Mouse (Mus musculus) left cerebral cortex, adult 9 months (tissue): ENCODE results near the gene Peg3.
"Not testable (repeated sequence)": the region's sequence is repeated elsewhere in the genome, so short reads cannot be mapped to it uniquely, and the experiment has no call there.

Experiments
- DNase-seq, 2 experiments: peaks; one replicate each; pipeline ENCODE4 v3.0.0; 2022; ENCODE audit warnings: low spot score in 2 of 2

Gene Peg3

DNA sequence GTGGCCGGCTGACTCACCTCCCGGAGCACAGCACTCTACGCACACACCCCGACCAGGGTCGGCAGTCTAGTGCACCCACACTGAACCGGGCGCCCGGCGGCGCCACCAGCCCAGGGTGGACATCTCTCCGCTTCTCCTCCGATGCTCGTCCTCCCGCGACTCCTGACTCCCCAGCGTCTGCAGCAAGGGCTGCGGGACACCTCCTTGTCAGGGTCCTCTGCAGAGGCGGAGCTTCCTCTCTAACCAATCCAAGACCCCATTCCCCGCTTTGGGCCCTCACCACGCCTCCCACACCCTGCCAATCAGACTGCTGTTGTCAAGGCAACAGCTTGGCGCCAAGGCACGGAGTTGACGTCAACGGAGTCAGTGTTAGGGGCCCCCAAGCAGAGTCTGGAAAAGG lies at the start of gene Peg3, which contains the start of gene Usp29:
Gene Peg3, minus strand, starts transcription at position 191 of the 400 bp plus-strand sequence.
Gene Usp29, plus strand, starts transcription at position 338 of the 400 bp plus-strand sequence.
- DNase-seq: peak; percentile 90 to 91

DNA sequence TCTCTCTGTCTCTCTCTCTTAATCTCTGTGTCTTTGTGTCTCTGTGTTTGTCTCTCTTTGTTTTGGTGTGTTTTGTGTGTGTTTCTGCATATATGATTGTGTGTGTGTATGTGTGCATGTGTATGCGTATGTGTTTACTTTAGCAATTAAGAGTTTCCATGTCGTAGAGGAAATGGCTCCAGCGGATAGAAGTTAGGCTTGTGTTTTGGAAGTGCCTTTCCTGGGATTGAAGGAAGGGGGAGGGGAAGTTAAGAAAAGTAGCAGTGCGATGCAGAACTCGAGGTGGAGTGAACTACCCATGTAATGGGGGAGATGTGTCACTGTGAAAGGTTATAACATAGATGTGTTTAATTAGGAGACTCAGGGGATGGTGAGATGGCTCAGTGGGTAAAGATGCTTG lies 48.9 kb upstream of the Peg3 start:
- no peak for DNase-seq

DNA sequence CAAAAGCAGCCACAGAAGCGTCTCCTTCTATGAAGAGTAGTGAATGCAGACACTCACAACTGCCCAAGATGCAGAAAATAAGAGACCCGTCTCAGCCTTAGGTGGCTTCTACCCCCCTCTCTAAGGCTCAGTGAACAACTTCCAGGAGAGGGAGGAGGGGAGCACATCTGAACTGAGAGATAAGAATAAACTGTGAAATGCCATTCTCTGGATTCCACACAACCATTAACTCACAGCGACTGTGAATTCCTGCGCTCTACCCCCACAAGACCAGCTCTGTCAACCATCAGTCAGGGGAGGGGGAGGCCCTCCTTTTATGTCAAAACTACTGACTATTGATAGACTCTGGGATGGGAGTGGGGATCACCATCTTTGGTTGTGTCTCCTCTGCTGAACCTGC lies 47.5 kb upstream of the Peg3 start:
- DNase-seq: no peak

DNA sequence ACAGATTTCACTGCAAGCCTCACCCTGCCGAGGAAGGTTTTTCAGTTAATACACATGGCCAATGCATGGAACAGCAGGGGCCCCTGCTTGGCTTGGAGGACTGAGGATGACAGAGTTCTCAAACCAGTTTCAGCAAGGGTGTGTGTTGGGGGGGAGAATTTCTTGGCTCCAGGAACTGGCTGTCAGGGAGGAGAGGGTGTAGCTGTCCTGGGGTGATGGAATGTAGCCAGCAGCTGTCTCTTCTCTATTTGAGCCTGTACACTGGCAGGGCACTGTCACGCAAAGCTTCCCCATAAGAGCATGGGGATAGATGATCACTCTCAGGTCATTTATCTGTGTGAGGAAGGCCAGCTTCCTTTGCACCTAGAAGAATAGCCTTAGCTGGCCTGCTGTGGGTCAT lies 46.9 kb upstream of the Peg3 start:
- no peak for DNase-seq

DNA sequence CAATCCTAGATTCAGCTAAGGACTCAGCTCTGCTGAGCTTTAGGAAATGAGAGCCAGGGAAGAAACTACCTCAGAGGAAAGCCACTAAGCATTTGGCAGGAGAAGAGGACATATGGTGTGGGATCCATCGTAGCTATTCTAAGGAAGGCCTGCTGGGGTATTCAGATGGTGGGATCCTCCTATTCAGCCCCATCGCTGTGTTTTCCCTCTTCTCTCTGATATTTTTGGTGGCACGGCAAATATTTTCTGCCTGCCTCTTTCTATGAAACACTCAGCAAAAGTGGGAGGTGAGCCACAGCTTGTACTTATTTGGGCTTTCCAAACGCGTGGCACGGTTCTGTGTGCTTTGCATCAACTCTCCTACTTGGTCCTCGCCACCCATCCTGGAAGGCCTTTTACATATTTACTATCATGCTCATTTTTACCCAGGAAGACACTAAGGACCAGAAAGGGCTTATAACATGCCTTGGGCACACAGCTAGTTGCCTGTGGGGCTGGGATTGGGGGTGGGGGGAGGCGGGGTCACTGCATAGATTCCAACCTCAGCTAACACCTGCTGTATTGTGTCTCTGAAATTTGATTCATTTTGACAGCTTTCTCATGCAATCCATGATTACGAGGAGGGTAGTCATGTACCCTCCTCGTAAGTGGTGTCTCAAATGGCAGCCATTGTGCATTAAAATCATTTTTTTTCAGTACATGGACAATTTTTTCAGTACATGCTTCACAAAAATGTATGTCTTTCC lies 46.3 kb upstream of the Peg3 start:
- DNase-seq: peak; percentile 50 to 87

DNA sequence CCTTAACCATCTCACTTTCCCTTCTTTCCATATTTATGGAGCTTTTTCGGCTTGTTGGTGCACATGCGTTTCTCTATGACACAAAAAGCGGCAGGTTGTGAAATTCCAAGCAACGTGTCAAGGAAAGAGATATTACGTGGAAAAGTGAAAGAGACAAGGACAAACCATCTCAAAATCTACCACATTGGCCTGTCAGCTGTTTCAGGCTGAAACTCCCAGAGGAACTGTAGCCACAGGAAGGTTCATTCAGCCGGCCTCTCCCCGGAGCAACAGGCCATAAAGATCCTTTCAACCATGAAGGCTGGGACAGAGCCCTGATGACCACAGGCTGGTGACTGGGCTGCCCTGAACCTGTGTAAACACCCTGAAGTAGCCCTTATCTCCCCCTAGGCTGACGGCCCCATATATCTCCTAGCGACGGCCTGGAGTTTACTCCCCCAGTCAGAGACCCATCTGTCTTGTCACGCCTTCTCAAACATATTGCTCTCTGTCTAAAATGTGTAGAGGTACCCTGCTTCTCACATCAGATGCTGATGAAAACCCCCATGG lies 43.7 kb upstream of the Peg3 start:
- DNase-seq: not testable (repeated sequence)

DNA sequence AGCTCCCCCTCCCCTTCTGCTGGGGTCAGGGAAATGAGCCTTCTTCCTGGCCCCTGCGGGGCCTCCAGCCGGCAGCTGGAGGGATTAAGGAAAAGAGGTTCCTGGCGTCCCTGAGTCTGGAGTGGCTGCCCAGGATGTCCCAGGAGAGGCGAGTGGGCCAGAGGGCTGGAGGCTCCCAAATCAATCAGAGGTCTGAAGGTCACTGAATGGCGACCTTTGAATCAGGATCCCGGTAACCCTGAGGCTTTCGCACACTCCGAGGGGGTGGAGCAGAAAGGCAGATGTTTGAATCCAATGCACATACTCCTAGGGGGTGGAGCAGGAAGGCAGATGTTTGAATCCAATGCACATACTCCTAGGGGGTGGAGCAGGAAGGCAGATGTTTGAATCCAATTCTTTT lies 40.1 kb upstream of the Peg3 start:
- DNase-seq: no peak

DNA sequence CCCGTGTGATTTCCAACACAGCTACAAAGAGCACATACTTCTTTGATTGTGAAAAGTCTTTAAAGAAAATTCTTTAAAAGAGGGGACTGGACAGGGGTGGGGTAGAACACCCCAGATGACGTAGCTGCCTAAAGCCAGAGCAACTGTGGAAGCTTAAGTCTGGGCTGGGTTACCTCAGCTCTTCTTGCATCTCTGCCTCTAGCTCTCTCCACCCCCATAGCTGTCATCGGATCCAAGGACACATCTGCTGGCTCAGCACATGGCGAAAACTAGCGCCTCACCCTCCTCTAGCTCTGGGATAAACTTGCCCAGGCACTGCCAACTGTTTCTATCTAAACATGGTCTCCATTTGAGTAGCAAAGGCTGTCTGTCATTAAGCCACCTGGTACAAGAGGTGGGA lies 35.0 kb upstream of the Peg3 start:
- no peak for DNase-seq

DNA sequence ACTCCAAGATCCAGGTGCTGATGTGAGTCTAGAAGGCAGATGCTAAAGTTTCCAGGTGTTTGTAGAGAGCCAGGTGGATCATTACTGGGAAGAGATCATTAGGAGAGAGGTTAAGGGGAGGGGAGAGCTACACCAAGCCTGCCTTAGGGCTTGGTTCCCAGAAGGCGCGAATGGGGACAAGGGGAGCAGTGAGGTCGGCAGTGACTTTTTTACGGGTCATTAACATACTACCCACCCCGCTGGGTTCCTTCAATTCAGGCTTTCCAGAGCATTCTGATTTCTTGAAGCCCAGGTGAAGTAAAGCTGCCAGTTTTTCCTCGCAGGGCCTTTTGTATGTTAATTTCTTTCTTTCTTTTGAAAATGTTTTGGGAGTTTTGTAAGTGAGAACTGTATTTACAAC lies 29.9 kb upstream of the Peg3 start:
- no peak for DNase-seq

DNA sequence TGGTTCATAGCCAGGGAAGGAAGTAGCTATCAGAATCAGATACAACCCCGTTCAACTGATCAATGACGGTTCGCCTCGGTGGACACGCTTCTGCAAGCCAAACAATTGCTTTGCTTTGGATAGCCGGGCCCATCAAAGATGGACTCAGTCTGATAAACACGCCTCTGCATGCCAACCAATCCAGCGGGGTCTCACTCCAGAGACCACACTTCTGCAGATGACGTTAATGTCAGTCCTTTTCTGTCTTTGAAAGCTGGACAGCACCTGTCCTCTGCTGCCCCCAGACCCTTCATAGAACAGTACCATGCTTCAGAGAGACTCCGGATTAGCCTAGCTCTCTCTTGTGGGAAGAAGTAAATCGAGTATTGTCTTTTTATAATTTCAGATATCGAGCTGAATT lies 29.5 kb upstream of the Peg3 start:
- no peak for DNase-seq

DNA sequence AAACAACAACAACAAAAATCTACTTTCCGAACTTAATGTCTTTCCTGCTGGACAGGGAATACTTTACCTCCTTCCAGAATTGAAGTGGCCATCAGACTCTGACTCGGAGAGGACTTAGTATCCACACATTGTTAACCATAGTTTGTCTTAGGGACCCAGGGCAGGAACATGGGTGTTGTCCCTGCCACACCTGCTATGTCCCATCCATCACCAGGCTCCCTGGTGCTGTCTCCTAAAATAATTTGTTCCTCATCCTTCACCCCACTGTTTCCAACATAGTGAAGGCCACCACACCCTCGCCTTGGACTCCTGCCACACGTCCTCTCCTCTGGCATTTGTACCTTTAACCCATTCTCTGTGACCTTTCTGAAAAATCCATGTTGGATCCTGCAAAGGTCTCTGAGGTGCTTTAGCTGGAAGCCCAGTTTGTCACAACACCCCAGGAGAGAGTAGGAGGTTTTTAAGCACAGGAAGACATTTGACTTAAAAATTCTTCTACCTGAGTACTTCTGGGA lies 26.6 kb upstream of the Peg3 start:
- DNase-seq: no peak

DNA sequence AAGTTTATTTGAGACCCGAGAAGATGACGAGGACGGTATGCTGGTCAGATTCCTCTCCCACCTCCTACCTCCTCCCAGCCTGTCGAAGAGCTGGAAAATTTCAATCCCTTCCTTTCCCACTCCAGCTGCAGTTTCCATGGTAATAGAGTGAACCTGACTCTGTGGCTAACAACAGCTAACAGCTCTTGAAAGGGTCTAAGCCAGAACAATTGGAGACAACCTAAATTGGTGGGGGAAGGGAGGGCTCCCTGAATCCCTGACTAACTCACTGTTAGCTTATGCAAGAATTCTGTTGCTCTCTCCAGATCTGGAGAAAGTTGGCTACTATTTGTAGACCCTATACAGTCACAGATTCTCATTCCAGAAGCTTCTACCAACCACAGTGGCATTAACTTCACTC lies 23.2 kb upstream of the Peg3 start:
- DNase-seq: no peak

DNA sequence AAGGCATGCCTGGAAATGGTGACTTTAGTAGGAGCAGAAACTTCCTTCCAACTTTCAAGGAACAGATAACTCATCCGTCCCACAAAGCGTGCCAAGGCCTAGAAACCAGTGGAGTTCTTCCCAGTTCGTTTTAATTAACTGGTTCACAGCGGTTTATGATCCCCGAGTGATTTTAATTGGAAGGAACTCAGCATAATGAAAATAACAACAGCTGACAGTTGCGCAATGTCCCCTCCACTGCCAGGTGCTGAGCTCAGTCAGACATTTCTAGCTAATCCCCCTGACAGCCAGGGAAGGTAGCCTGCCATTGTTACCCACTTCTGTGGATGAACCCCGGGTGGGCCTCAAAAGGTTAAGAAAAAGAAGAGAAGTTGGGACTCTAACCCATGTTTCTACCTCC lies 19.0 kb upstream of the Peg3 start:
- no peak for DNase-seq

DNA sequence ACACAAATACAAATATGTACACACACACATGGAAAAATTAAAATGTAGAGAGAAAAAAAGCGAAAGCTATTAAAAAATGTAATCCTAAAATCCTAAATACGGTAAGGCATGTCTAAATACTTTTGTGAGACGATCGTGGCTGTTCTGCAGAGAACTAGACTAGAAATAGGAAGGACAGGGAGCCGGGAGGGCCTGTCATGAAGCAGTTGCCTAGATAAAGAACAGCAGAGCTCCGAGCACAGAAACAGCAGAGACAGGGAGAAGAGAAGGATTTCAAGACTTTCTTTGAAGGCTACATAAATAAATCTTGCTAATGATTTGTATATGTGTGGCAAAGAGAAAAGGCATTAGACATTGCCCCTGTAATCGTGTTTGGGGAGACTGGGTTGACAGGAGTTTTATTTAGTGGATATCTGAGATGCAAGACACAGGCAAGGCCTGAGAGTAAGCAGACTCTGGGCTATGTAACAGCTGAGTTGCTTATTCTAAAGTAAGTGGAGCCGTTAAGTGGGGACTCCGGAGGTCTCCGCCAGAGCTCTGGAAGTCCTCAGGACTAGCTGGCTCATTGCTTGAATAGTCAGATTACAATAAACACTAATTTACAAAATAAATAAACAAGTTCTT lies 14.2 kb upstream of the Peg3 start:
- no peak for DNase-seq

DNA sequence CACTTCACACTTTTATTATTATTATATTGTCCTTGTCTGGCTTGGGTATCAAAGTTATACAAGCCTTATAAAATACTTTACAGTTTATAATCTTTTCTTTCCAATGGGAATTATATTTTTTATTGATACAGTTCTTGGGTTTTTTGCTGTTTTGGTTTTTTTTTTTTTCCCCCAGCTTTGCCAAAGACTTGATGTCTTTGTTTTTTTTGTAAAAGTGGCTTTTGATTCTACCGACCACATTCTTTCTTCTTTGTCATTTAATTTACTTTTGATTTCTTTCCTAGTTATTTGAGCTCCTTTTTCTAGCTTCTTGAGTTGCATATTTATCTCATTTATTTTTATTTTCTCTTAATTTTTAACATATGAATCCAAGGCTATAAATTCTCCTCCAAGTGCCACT lies 5.8 kb upstream of the Peg3 start:
- no peak for DNase-seq

DNA sequence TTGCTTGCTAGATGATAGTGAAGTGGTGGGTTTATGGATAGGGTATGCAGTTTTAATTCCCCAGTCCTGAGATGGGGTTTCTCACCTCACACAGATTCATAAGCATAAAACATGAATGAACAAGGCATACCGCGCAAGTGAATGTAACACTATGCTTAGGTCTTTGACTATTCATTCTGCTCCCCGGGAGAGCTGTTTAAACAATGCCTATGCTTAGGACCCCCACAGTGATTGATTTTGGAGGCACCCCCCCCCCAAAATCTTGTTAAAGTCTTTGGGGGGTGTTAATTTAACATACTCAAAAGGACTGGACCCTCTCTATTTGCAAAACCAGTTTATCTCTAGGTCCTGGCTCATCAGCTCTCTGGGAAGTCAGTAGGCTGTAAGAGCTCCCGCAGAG lies 1.7 kb upstream of the Peg3 start:
- DNase-seq: no peak

DNA sequence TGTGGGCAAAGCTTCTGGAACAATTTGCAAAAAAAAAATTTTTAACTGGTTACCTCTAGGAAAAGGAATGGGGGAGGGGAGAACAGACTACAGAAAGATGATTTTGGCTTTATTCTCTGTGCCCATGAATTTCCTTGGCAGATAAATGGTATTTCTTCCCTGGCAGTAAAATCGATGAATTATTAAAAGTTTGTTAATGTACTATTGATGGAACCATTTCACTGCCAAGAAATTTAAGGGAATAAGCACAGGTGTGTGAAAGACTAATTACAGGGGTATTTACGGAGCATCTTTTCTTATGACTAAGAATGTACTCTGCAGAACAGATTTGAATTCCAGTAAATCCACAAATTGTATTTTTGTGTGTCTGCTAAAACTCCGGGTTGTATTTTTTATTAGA lies 1.1 kb upstream of the Peg3 start:
- DNase-seq: no peak

DNA sequence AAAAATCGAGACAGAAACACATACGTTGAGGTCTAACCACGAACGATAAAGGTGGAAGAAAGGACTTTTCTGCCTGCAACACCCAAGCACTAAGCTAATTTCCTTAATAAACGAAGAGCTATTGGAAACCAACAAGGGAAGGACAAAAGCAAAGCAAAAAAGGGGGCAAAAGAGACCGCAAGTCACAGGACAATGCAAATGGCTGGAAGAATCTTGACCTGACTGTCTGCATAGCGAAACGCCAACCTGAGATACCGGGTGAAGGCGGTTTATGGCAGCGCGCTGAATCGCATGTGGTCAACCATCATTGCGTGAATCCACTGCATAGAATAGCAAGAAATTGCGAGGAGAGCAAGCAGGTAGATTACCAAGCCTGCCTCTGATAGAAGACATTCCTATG lies 570 bp upstream of the Peg3 start:
- no peak for DNase-seq

DNA sequence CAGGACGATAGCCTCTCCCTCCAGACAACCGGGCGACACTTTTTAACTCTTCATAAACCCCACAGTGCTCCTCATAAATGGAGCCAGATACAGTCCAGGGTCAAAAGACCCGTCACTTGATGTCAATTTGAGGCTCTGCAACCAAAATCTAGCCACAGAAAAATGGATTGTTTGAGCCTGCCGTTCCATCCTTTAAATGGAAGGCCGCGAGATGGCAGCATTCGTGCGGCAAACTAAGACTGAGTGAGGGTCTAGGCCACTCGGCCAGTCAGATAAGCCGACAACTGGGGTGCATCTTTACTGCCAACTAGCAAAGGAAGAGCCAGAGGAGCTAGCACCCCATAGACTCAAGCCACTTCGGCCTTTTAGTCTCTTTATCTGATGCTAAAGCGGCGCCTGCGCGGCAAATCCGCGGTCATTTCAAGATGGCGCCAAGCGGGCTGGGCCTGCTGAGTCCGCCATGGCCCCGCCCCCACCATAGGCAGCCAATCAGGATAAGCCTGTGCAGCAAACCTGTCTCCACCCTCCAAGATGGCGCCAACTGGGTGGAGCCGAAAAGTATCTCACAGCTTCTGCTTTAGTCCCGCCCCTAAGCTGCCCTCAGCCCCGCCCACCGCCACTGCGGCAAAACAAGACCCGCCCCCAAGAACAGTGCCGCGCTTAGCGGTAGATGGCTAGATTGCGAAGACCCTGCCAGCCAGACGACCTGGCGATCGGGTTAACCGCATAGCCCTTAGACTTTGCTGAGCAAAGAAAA lies 992 bp downstream of the Peg3 start:
- peak; percentile 91 to 93 for DNase-seq

DNA sequence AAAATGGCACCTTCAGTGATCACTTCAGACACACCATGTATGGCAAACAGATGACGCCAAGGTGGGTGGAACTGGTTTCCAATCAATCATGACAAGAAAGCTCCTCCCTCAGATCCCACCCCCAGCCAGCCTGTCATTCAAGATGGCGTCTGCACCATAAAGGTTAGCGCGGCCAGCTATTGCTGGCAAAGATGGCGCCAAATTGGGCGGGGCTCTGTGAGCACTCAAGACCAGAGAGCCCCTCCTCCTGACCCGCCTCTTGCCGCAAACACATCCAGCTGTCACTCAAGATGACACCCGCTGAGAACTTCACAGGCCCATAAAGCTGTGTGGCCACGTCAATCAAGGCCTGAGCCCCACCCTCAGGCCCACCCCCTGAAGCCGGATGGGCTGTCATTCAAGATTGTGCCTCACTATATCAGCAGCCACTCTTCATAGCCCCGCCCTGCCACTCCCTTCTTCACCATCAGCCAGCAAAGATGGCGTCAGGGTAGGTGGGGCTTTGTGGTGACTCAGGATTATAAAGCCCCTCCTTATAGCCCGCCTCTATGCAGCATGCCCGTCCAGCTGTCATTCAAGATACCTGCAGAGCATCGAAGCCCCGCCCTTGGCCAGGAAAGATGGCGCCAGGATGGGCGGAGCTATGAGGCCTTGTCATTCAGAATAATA lies 1.8 kb downstream of the Peg3 start:
- peak; percentile 95 to 98 for DNase-seq

DNA sequence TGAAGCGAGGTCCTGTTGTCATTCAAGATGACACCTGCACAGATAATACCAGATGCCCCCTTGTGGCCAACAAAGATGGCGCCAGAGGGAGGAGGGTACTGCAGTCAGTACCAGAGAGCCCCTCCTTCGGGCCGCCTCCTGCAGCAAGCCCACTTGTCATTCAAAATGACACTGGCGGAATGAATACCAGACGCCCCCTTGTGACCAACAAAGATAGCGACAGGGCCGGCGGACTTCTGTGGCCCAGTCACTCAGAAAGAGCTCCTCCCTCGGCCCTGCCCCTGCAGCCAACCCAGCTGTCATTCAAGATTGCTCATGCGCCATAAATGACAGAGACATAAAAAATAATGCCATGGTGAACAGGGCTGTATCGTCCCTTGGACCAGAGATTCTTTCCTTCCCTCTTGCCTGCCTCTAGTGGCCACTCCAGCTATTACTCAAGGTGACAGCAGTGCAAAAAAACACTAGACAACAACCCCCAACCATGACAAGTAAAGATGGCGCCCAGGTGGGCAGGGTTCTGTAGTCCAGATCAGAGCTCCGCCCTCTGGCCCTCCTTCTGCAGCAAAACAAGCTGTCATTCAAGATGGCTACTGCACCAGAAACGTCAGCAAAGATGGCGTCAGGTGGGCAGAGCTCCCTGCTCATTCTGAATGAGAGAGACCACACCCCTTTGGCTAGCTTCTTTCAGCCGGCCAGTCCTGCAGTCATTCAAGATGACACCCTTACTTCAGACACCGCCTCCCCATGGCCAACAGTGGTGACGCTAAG lies 2.7 kb downstream of the Peg3 start:
- peak; percentile 87 to 92 for DNase-seq
